In the genomic region with DNA sequence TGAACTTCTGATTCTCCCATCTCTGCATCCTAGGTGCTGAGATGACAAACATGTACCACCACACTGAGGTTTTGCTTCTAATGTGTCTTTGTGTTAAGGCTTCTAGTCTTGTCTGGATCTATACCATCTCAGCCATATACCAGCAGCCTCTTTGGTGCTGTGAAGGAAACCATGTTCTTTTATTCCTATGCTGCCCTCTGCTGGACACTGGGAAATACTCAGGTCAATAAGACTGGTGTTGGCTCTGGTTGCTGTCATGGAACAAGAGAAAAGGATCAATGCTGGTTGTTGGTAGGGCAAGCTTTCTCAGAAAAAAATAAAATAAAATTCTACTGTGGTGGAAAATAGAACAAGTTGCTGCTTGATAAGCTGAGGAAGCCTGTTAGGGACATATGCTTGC, we compare ENCODE assay signal across 10 mouse cellular contexts. TPM values are rescaled to one million over a fixed set of nuclear protein-coding genes. Genes with fewer than 3 reads are reported as not detected.
DNase-seq lines count a peak whose midpoint lies in the region; TF ChIP-seq lines count a peak whose summit lies in the region.
"Had no signal": no experiment of that assay in that cellular context is flagged by ENCODE, and none has a peak within 500 bp of the region (broad histone marks: within the 10 kb centered on the region; RNA-seq: fewer than 3 reads in every experiment).

No protein-coding gene starts in this region.

- no peak overlapping the region for H3K4me3 ChIP-seq in cerebellum, adult 2 months (replicated peaks; ENCODE audit: insufficient read depth, low read depth, low read length)
- H3K4me3 ChIP-seq: heart, embryonic 15.5 days; myocyte had no signal

- H3K27ac ChIP-seq in cerebellum, adult 2 months (ENCODE audit: insufficient read depth, low read length): no peak overlapping the region
- H3K27ac ChIP-seq: heart, embryonic 15.5 days had no signal

- no peak for TF ChIP-seq CTCF in cerebellum, adult 2 months (IDR thresholded peaks at IDR 0.05; ENCODE audit: borderline replicate concordance, insufficient read depth, low read depth, low read length)

- DNase-seq in heart, adult 18-20 months: peak; percentile 22 to 62
- DNase-seq in heart, postnatal 25 days (ENCODE audit: low spot score): no peak
- DNase-seq in ES-CJ7 (ENCODE audit: low read depth, low spot score): peak; percentile 23
- DNase-seq in cerebellum, adult 2 months: peak; percentile 9 to 11
- peak; percentile 18 to 27 for DNase-seq in heart, postnatal 36 days
- peak; percentile 32 to 68 for DNase-seq in left cerebral cortex, postnatal 25 days (ENCODE audit: low spot score in 2 of 2)
- DNase-seq in right cerebral cortex, postnatal 14 days: peak; percentile 15
- DNase-seq in spleen, postnatal 10 days (ENCODE audit: low spot score in 2 of 2): no peak

- H3K4me1 ChIP-seq in cerebellum, adult 2 months (ENCODE audit: control insufficient read depth, insufficient read depth, low read length): no peaks in the 10 kb centered on the region
- H3K4me1 ChIP-seq: heart, embryonic 15.5 days had no signal

- H3K27me3 ChIP-seq in cerebellum, adult 2 months (ENCODE audit: control insufficient read depth, insufficient read depth, low read length): no peaks in the 10 kb centered on the region
- H3K27me3 ChIP-seq: heart, embryonic 15.5 days had no signal

- TF ChIP-seq POLR2A in cerebellum, adult 2 months (IDR thresholded peaks at IDR 0.05; ENCODE audit: borderline replicate concordance, insufficient read depth, low read length): no peak

- intact Hi-C loops in heart, postnatal 25 days (cut with DNase I): loop anchor here (1.0 to 2.0 kb wide), 2 partner anchors 36 to 85 kb away; no protein-coding TSS in a partner anchor
- intact Hi-C loops in heart, postnatal 36 days (cut with DNase I): loop anchor here (1.0 to 2.0 kb wide), 2 partner anchors 37 to 84 kb away; no protein-coding TSS in a partner anchor
- intact Hi-C loops in left cerebral cortex, postnatal 25 days (cut with DNase I): loop anchor here (1.0 to 2.0 kb wide), 2 partner anchors 37 to 84 kb away; no protein-coding TSS in a partner anchor

RNA-seq across cellular contexts. Expression of gene Ces1b, which starts 15.6 kb away (rescaled TPM):
- total RNA-seq in heart, adult 18-20 months (2021): not detected
- not detected for total RNA-seq in heart, postnatal 25 days (2021)
- polyA plus RNA-seq in cerebellum, adult 2 months (2012; rRNA removed): not detected in 2 replicates
- total RNA-seq in heart, postnatal 36 days (2021): not detected
- total RNA-seq in left cerebral cortex, postnatal 25 days (2021): not detected
- polyA plus RNA-seq: myocyte had no signal

RNA-seq across cellular contexts. Expression of gene Ces1c, which starts 35.7 kb away (rescaled TPM):
- total RNA-seq in heart, adult 18-20 months (2021): not detected
- total RNA-seq in heart, postnatal 25 days (2021): not detected
- polyA plus RNA-seq in cerebellum, adult 2 months (2012; rRNA removed): not detected in 2 replicates
- not detected for total RNA-seq in heart, postnatal 36 days (2021)
- not detected for total RNA-seq in left cerebral cortex, postnatal 25 days (2021)
- polyA plus RNA-seq: heart, embryonic 15.5 days; myocyte had no signal

RNA-seq across cellular contexts. Expression of gene Ces1a, which starts 47.4 kb away (rescaled TPM):
- total RNA-seq in heart, adult 18-20 months (2021): not detected
- total RNA-seq in heart, postnatal 25 days (2021): not detected
- not detected in 2 replicates for polyA plus RNA-seq in cerebellum, adult 2 months (2012; rRNA removed)
- total RNA-seq in heart, postnatal 36 days (2021): under 1 TPM in 1 of 2 experiments, not detected in 1; 0.44 TPM
- total RNA-seq in left cerebral cortex, postnatal 25 days (2021): under 1 TPM; 0.43 to 0.53 TPM
- polyA plus RNA-seq: heart, embryonic 15.5 days had no signal

Comparison
In these comparisons a context has a peak if more than half of its experiments do, and no peak if none do; other contexts are left out.
1. DNase-seq: peak in heart, adult 18-20 months (2 of 2), ES-CJ7 (single experiment), cerebellum, adult 2 months (2 of 2), heart, postnatal 36 days (2 of 2), left cerebral cortex, postnatal 25 days (2 of 2) and right cerebral cortex, postnatal 14 days (single experiment); none in heart, postnatal 25 days (single experiment) and spleen, postnatal 10 days (0 of 2).